Mouse (Mus musculus) forebrain, embryonic 11.5 days (tissue): ENCODE results near the gene Gpn2. TPM values are rescaled to one million over a fixed set of nuclear protein-coding genes. Genes with fewer than 3 reads are reported as not detected.
A peak's percentile ranks its signal among the peaks of the same experiment; 100 is the strongest.

Experiments used
- ATAC-seq: fragments of 200-750 bp; cut with Nextera tagmentation; replicated peaks from 2 replicates; pipeline ENCODE4 v1.8.0; 2017; ENCODE audit warnings: moderate TSS enrichment; ENCODE audit not compliant: low FRiP score
- DNase-seq: peaks from one replicate; pipeline ENCODE4 v3.0.0-alpha.2; 2017; ENCODE audit warnings: low spot score
- H3K27ac ChIP-seq: fragments of 300-500 bp; sonication (generic); 2 replicates; pipeline ENCODE4 v1.5.1; 2014; ENCODE audit warnings: low read depth, low read length
- H3K27me3 ChIP-seq: fragments of 300-500 bp; sonication (generic); 2 replicates; pipeline ENCODE4 v1.6.1; 2014; ENCODE audit warnings: mild to moderate bottlenecking, low read length, mixed read lengths; ENCODE audit not compliant: control insufficient read depth, insufficient read depth
- H3K36me3 ChIP-seq: fragments of 300-500 bp; sonication (generic); 2 replicates; pipeline ENCODE4 v1.6.1; 2014; ENCODE audit warnings: mild to moderate bottlenecking, low read length, moderate library complexity, mixed read lengths; ENCODE audit not compliant: control insufficient read depth, insufficient read depth
- H3K4me1 ChIP-seq: fragments of 300-500 bp; sonication (generic); replicated peaks from 2 replicates; pipeline ENCODE4 v1.6.1; 2014; ENCODE audit warnings: low read length, mixed read lengths; ENCODE audit not compliant: control insufficient read depth, insufficient read depth
- H3K4me2 ChIP-seq: fragments of 300-500 bp; sonication (generic); 2 replicates; pipeline ENCODE4 v1.6.1; 2014; ENCODE audit warnings: low read depth, mild to moderate bottlenecking, low read length, moderate library complexity, mixed read lengths; ENCODE audit not compliant: severe bottlenecking
- H3K4me3 ChIP-seq: fragments of 300-500 bp; sonication (generic); 2 replicates; pipeline ENCODE4 v1.5.1; 2014; ENCODE audit warnings: low read depth, low read length
- H3K9ac ChIP-seq: fragments of 300-500 bp; sonication (generic); 2 replicates; pipeline ENCODE4 v1.6.1; 2014; ENCODE audit warnings: low read length
- H3K9me3 ChIP-seq: fragments of 300-500 bp; sonication (generic); 2 replicates; pipeline ENCODE4 v1.6.1; 2016; ENCODE audit warnings: low read length, mixed read lengths; ENCODE audit not compliant: control insufficient read depth
- WGBS: fragments of 180-500 bp; shearing (Covaris S2); extraction: QIAGEN DNeasy Blood & Tissue Kit; methylation state at CpG from one replicate; pipeline ENCODE4 v1.1.7; 2014; 5-methylcytosine and 5-hydroxymethylcytosine counted together
- polyA plus RNA-seq: library from polyadenylated mRNA; unstranded; fragments of >200 nt; fragmentation: Nextera tagmentation; extraction: Ambion mirVana; gene quantifications from 2 replicates; pipeline ENCODE4 v1.2.1, GENCODE M21; 2014

Gpn2 gene
- polyA plus RNA-seq, 1 experiment from 2014 or later = 28.6 TPM

- H3K4me1 ChIP-seq = no peaks in the 10 kb centered on the region
- DNase-seq = peak; percentile 58
- peak overlapping the region; percentile 91 for H3K9ac ChIP-seq
- peak overlapping the region; percentile 96 for H3K4me3 ChIP-seq
- H3K27me3 ChIP-seq = no peaks in the 10 kb centered on the region
- peaks cover 2% of the 10 kb centered on the region; the same call in 1 of the 2 replicates for H3K36me3 ChIP-seq
- no peaks in the 10 kb centered on the region for H3K9me3 ChIP-seq
- ATAC-seq = peak; percentile 44; the same call in 1 of the 2 replicates
- peak overlapping the region; percentile 84; the same call in 1 of the 2 replicates for H3K27ac ChIP-seq
- H3K4me2 ChIP-seq = peak overlapping the region; percentile 92
- WGBS = under 1% methylated on average over 41 of the region's 41 CpGs
Measured at GRCm38 (mm10) chr4:133574843-133575202, 9.3 kb upstream of the Gpn2 start.

- no peaks in the 10 kb centered on the region for H3K4me1 ChIP-seq
- WGBS = 75% methylated on average over 12 of the region's 12 CpGs
- DNase-seq (no peak), ATAC-seq (no peak)
- peaks cover 5% of the 10 kb centered on the region; the same call in 1 of the 2 replicates for H3K36me3 ChIP-seq
- H3K9me3 ChIP-seq = no peaks in the 10 kb centered on the region
- no peak overlapping the region for H3K27ac ChIP-seq
- H3K4me3 ChIP-seq = no peak overlapping the region
- no peaks in the 10 kb centered on the region for H3K27me3 ChIP-seq
- no peak overlapping the region for H3K4me2 ChIP-seq
- no peak overlapping the region for H3K9ac ChIP-seq
Measured at GRCm38 (mm10) chr4:133577983-133578382, 6.2 kb upstream of the Gpn2 start.

GRCm38 (mm10) chr4:133583690-133584058 lies 488 bp upstream of the Gpn2 start:
- peaks cover 5% of the 10 kb centered on the region; the same call in 1 of the 2 replicates for H3K36me3 ChIP-seq
- H3K4me2 ChIP-seq = peak overlapping the region; percentile 99
- peak overlapping the region; percentile 94 for H3K4me3 ChIP-seq
- no peak for DNase-seq
- H3K4me1 ChIP-seq = peaks cover 6% of the 10 kb centered on the region; the same call in 1 of the 2 replicates
- H3K9ac ChIP-seq = peak overlapping the region; percentile 77
- ATAC-seq = peak; percentile 21; the same call in 1 of the 2 replicates
- no peaks in the 10 kb centered on the region for H3K9me3 ChIP-seq
- WGBS = 66% methylated on average over 6 of the region's 6 CpGs
- H3K27me3 ChIP-seq = no peaks in the 10 kb centered on the region
- peak overlapping the region; percentile 48; the same call in 1 of the 2 replicates for H3K27ac ChIP-seq

- Histone ChIP-seq H3K27ac (no peak overlapping the region), H3K27me3 (no peaks in the 10 kb centered on the region), H3K4me2 (no peak overlapping the region), H3K4me1 (no peaks in the 10 kb centered on the region), H3K36me3 (no peaks in the 10 kb centered on the region; the same call in 1 of the 2 replicates), H3K9me3 (no peaks in the 10 kb centered on the region), H3K9ac (no peak overlapping the region), H3K4me3 (no peak overlapping the region)
- no peak for ATAC-seq
- 36% methylated on average over 7 of the region's 7 CpGs for WGBS
- peak; percentile 90 for DNase-seq
Measured at GRCm38 (mm10) chr4:133592570-133592969, 8.4 kb downstream of the Gpn2 start.

- no peaks in the 10 kb centered on the region for H3K9me3 ChIP-seq
- no peak overlapping the region for H3K4me2 ChIP-seq
- 68% methylated on average over 7 of the region's 7 CpGs for WGBS
- H3K36me3 ChIP-seq = no peaks in the 10 kb centered on the region; the same call in 1 of the 2 replicates
- no peak overlapping the region for H3K4me3 ChIP-seq
- peaks cover 27% of the 10 kb centered on the region for H3K27me3 ChIP-seq
- DNase-seq = no peak
- H3K27ac ChIP-seq = no peak overlapping the region
- no peak for ATAC-seq
- H3K4me1 ChIP-seq = peaks cover 8% of the 10 kb centered on the region; the same call in 1 of the 2 replicates
- no peak overlapping the region; the same call in 1 of the 2 replicates for H3K9ac ChIP-seq
Measured at GRCm38 (mm10) chr4:133595538-133595937, 11.4 kb downstream of the Gpn2 start.

- Histone ChIP-seq H3K27me3 (peaks cover 27% of the 10 kb centered on the region), H3K4me2 (no peak overlapping the region), H3K9ac (no peak overlapping the region), H3K36me3 (no peaks in the 10 kb centered on the region; the same call in 1 of the 2 replicates), H3K4me1 (peaks cover 8% of the 10 kb centered on the region; the same call in 1 of the 2 replicates), H3K27ac (no peak overlapping the region), H3K9me3 (no peaks in the 10 kb centered on the region), H3K4me3 (no peak overlapping the region)
- DNase-seq (no peak), ATAC-seq (no peak)
- 88% methylated on average over 6 of the region's 6 CpGs for WGBS
Measured at GRCm38 (mm10) chr4:133596084-133596483, 11.9 kb downstream of the Gpn2 start.

- Histone ChIP-seq H3K4me1 (peaks cover 10% of the 10 kb centered on the region; the same call in 1 of the 2 replicates), H3K9ac (no peak overlapping the region), H3K9me3 (no peaks in the 10 kb centered on the region), H3K27ac (no peak overlapping the region), H3K36me3 (no peaks in the 10 kb centered on the region), H3K27me3 (peaks cover 38% of the 10 kb centered on the region), H3K4me3 (no peak overlapping the region), H3K4me2 (no peak overlapping the region)
- DNase-seq (no peak), ATAC-seq (no peak)
- WGBS = 48% methylated on average over 4 of the region's 4 CpGs
Measured at GRCm38 (mm10) chr4:133598616-133599015, 14.5 kb downstream of the Gpn2 start.

GRCm38 (mm10) chr4:133599116-133599515 lies 15.0 kb downstream of the Gpn2 start:
- ATAC-seq = no peak
- Histone ChIP-seq H3K27ac (no peak overlapping the region), H3K27me3 (peaks cover 38% of the 10 kb centered on the region), H3K4me2 (peak overlapping the region; percentile 81), H3K36me3 (no peaks in the 10 kb centered on the region), H3K9ac (peak overlapping the region; percentile 51), H3K9me3 (no peaks in the 10 kb centered on the region), H3K4me1 (peaks cover 10% of the 10 kb centered on the region; the same call in 1 of the 2 replicates), H3K4me3 (peak overlapping the region; percentile 45)
- no peak for DNase-seq
- WGBS = 21% methylated on average over 7 of the region's 7 CpGs

- ATAC-seq (peak; percentile 97), DNase-seq (peak; percentile 89)
- under 1% methylated on average over 50 of the region's 50 CpGs for WGBS
- Histone ChIP-seq H3K9ac (peak overlapping the region; percentile 51), H3K9me3 (no peaks in the 10 kb centered on the region), H3K4me2 (peak overlapping the region; percentile 81), H3K36me3 (no peaks in the 10 kb centered on the region), H3K27me3 (peaks cover 38% of the 10 kb centered on the region), H3K27ac (no peak overlapping the region), H3K4me1 (peaks cover 10% of the 10 kb centered on the region; the same call in 1 of the 2 replicates), H3K4me3 (peak overlapping the region; percentile 45)
Measured at GRCm38 (mm10) chr4:133599571-133600073, 15.5 kb downstream of the Gpn2 start.
